Mouse (Mus musculus): ENCODE measurements around the gene Krt13. TPM values are rescaled to one million over a fixed set of nuclear protein-coding genes. Genes with fewer than 3 reads are reported as not detected.

Gene Krt13
- not detected in 2 replicates for total RNA-seq (2014; fragmentation: Nextera tagmentation)
- total RNA-seq (2017): 0.11 TPM in 1 of 2 replicates, not detected in the other
- polyA plus RNA-seq (2012): not detected in 2 replicates

DNA sequence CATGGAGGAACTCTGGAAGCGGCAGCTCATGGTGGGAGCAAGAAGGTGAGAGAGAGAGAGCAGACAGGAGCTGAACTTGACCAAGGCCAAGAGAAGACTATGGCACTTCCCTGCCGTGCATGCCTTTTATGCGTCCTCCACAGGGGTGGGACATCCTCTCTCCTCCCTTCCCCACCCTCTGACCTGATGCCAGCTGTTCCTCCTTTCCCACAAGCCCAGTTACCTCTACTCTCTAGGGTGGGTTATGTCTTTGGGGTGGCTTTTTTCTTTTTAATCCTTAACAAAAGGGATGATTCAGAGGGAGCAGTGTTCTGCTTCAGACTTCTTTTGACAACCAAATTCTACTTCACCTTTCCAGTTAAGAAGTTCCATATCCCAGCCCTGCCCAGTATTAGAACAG, at the start of gene Krt13:
Gene Krt13 (minus strand): TSS at position 101 of the 400 bp plus-strand sequence.
- Histone ChIP-seq H3K27me3 (ENCODE audit: insufficient read depth, low read length) (peaks cover 4% of the 10 kb centered on the region; the same call in 1 of the 2 replicates), H3K9me3 (replicated peaks) (peaks cover 81% of the 10 kb centered on the region), H3K4me3 (ENCODE audit: low read depth, low read length) (no peak within 1 kb of the TSS), H3K4me1 (ENCODE audit: insufficient read depth, low read depth, low read length) (no peaks in the 10 kb centered on the region), H3K36me3 (replicated peaks) (no peaks in the 10 kb centered on the region)
- TF ChIP-seq TAL1 (conservative IDR thresholded peaks at IDR 0.05; ENCODE audit: low read depth, low read length): no peak
- no peak for TF ChIP-seq GATA1 (IDR thresholded peaks at IDR 0.05; ENCODE audit: borderline replicate concordance, low read length)
- no peak for TF ChIP-seq GATA2 (IDR thresholded peaks at IDR 0.05; ENCODE audit: borderline replicate concordance, low read depth, low read length)
- no peak for TF ChIP-seq POLR2AphosphoS5 (IDR thresholded peaks at IDR 0.05; ENCODE audit: insufficient replicate concordance, low read depth, low read length)
- TF ChIP-seq CTCF (IDR thresholded peaks at IDR 0.05; ENCODE audit: low read depth, low read length): no peak
- DNase-seq (ENCODE audit: low spot score) (no peak), ATAC-seq (ENCODE audit: extremely low read depth, insufficient number of reproducible peaks, low FRiP score, poor library complexity, severe bottlenecking) (no peak)

DNA sequence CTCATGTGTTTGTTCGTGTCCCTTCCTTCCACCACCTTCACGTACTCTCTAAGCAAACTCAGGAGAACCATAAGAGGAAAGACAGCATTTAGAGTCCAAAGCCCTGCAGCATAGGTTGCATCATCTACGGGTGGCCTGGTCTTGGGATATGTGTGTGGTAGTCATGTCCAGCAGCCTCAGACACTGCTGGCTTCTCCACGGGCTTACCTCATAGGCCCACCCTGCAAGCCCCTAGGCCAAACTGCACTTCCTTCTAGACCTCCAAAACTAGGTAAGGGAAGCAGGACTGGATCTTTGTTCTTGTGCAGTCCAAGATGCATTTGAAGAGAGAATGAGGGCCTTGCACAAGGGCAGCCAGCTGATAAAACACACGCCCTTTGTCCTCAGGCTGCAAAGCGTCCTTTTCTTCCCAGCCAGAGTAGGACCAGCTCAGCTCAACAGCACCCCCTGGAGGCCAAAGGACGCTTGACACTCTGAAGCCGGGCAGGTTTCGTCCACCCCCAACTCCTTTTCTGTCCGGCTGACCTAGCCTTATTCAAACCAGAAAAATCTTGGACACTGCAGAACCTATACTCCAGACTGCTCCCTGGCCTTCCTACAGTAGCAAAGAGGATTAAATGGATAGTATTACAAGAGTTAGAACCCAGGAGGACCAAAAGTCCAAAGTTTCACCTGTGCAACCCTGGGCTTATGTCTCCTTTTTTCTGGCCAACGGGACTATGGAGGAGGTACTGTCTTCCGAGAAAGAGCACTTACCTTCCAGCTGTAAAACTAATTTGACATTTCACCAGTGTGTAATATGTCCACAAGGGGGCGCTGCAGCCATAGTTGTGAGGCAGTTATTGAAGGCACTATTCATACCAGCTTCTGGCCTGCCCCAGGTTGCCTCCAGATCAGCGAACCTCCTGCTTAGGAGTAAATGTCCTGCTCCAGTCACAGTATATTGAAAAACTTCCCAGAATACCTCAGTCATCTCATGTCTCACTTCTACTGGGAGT, 47.7 kb upstream of the Krt13 start:
- H3K36me3 ChIP-seq (replicated peaks): no peaks in the 10 kb centered on the region
- no peaks in the 10 kb centered on the region for H3K4me1 ChIP-seq (ENCODE audit: insufficient read depth, low read depth, low read length)
- no peaks in the 10 kb centered on the region for H3K27me3 ChIP-seq (ENCODE audit: insufficient read depth, low read length)
- H3K9me3 ChIP-seq (replicated peaks): peaks cover 70% of the 10 kb centered on the region
- TF ChIP-seq CTCF (IDR thresholded peaks at IDR 0.05; ENCODE audit: low read depth, low read length): no peak; the same call in 1 of the 2 replicates
- no peak for TF ChIP-seq GATA2 (IDR thresholded peaks at IDR 0.05; ENCODE audit: borderline replicate concordance, low read depth, low read length)
- no peak for TF ChIP-seq POLR2AphosphoS5 (IDR thresholded peaks at IDR 0.05; ENCODE audit: insufficient replicate concordance, low read depth, low read length)
- TF ChIP-seq GATA1 (IDR thresholded peaks at IDR 0.05; ENCODE audit: borderline replicate concordance, low read length): no peak
- no peak for TF ChIP-seq TAL1 (conservative IDR thresholded peaks at IDR 0.05; ENCODE audit: low read depth, low read length)
- ATAC-seq (ENCODE audit: extremely low read depth, insufficient number of reproducible peaks, low FRiP score, poor library complexity, severe bottlenecking) (no peak), DNase-seq (ENCODE audit: low spot score) (no peak)
- no peak overlapping the region for H3K4me3 ChIP-seq (ENCODE audit: low read depth, low read length)

- H3K27me3 ChIP-seq (ENCODE audit: insufficient read depth, low read length): no peaks in the 10 kb centered on the region
Measured at GRCm38 (mm10) chr11:100168071-100168470, 46.7 kb upstream of the Krt13 start.

GRCm38 (mm10) chr11:100164392-100164791, 43.0 kb upstream of the Krt13 start:
- Histone ChIP-seq H3K27me3 (ENCODE audit: insufficient read depth, low read length) (no peaks in the 10 kb centered on the region), H3K36me3 (replicated peaks) (no peaks in the 10 kb centered on the region), H3K4me3 (ENCODE audit: low read depth, low read length) (no peak overlapping the region), H3K4me1 (ENCODE audit: insufficient read depth, low read depth, low read length) (no peaks in the 10 kb centered on the region), H3K9me3 (replicated peaks) (peaks cover 74% of the 10 kb centered on the region)
- TF ChIP-seq CTCF (IDR thresholded peaks at IDR 0.05; ENCODE audit: low read depth, low read length): no peak
- no peak for TF ChIP-seq GATA2 (IDR thresholded peaks at IDR 0.05; ENCODE audit: borderline replicate concordance, low read depth, low read length)
- DNase-seq (ENCODE audit: low spot score): no peak
- ATAC-seq (ENCODE audit: extremely low read depth, insufficient number of reproducible peaks, low FRiP score, poor library complexity, severe bottlenecking): no peak

More at GRCm38 (mm10) chr11:100168071-100168470, 46.7 kb upstream of the Krt13 start:
- no peaks in the 10 kb centered on the region for H3K4me1 ChIP-seq (ENCODE audit: insufficient read depth, low read depth, low read length)
- DNase-seq (ENCODE audit: low spot score): no peak
- ATAC-seq (ENCODE audit: extremely low read depth, insufficient number of reproducible peaks, low FRiP score, poor library complexity, severe bottlenecking): no peak
- H3K4me3 ChIP-seq (ENCODE audit: low read depth, low read length): no peak overlapping the region
- TF ChIP-seq GATA2 (IDR thresholded peaks at IDR 0.05; ENCODE audit: borderline replicate concordance, low read depth, low read length): no peak
- TF ChIP-seq CTCF (IDR thresholded peaks at IDR 0.05; ENCODE audit: low read depth, low read length): no peak
- TF ChIP-seq TAL1 (conservative IDR thresholded peaks at IDR 0.05; ENCODE audit: low read depth, low read length): no peak
- TF ChIP-seq GATA1 (IDR thresholded peaks at IDR 0.05; ENCODE audit: borderline replicate concordance, low read length): no peak
- no peak for TF ChIP-seq POLR2AphosphoS5 (IDR thresholded peaks at IDR 0.05; ENCODE audit: insufficient replicate concordance, low read depth, low read length)
- H3K36me3 ChIP-seq (replicated peaks): no peaks in the 10 kb centered on the region
- H3K9me3 ChIP-seq (replicated peaks): peaks cover 77% of the 10 kb centered on the region

DNA sequence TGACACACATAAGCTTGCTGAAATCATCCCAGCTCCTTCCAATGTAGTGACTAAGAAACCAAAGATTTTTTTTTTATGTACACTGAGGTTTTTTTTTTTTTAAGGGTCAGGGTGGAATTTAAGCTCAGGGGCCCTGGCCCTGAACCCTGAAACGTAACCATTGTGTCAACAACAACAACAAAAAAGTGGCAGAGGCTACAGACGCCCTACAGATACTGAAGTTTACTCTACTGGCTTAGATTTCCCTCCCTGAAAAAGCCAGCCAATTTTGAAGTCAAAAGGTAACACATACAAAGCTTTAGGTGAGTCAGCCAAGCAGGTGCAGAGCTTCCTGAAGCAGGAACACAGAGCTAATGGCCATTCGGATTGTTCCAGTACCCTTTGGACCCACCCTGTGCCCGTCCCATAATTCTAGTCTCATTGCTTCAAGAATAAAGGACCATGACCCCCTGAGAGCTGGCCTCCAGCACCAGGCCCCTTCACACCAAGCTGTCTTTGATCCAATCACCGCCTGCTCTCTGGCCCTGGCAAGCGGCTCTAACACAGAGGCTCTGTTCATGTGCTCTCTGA, 36.6 kb upstream of the Krt13 start:
- peaks cover 59% of the 10 kb centered on the region for H3K9me3 ChIP-seq (replicated peaks)
- H3K27me3 ChIP-seq (ENCODE audit: insufficient read depth, low read length): no peaks in the 10 kb centered on the region
- H3K4me1 ChIP-seq (ENCODE audit: insufficient read depth, low read depth, low read length): no peaks in the 10 kb centered on the region
- H3K36me3 ChIP-seq (replicated peaks): no peaks in the 10 kb centered on the region
- TF ChIP-seq GATA2 (IDR thresholded peaks at IDR 0.05; ENCODE audit: borderline replicate concordance, low read depth, low read length): no peak
- no peak for TF ChIP-seq CTCF (IDR thresholded peaks at IDR 0.05; ENCODE audit: low read depth, low read length)
- ATAC-seq (ENCODE audit: extremely low read depth, insufficient number of reproducible peaks, low FRiP score, poor library complexity, severe bottlenecking): no peak
- no peak for DNase-seq (ENCODE audit: low spot score)
- no peak overlapping the region for H3K4me3 ChIP-seq (ENCODE audit: low read depth, low read length)

DNA sequence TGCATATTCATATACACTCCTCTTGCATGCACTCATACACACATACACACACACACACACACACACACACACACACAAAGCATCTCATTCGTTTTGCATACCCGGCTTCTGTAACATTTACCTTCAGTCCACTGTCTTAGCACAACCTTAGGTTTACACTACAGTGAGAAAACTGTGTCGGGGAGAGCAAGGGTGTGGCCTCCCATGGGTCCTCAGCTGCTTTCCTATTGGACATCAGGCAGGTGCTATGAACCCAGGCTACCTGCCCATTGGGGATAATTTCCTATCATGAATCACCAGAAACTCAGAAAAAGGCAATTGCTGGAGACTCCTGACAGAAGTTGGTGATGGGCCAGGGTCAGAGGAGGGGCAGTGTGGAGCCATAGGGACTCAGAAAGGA, 36.0 kb upstream of the Krt13 start:
- Histone ChIP-seq H3K9me3 (replicated peaks) (peaks cover 59% of the 10 kb centered on the region), H3K27me3 (ENCODE audit: insufficient read depth, low read length) (no peaks in the 10 kb centered on the region), H3K4me3 (ENCODE audit: low read depth, low read length) (no peak overlapping the region), H3K36me3 (replicated peaks) (no peaks in the 10 kb centered on the region), H3K4me1 (ENCODE audit: insufficient read depth, low read depth, low read length) (no peaks in the 10 kb centered on the region)
- TF ChIP-seq POLR2AphosphoS5 (IDR thresholded peaks at IDR 0.05; ENCODE audit: insufficient replicate concordance, low read depth, low read length) (no peak), GATA2 (IDR thresholded peaks at IDR 0.05; ENCODE audit: borderline replicate concordance, low read depth, low read length) (no peak), TAL1 (conservative IDR thresholded peaks at IDR 0.05; ENCODE audit: low read depth, low read length) (no peak), GATA1 (IDR thresholded peaks at IDR 0.05; ENCODE audit: borderline replicate concordance, low read length) (no peak), CTCF (IDR thresholded peaks at IDR 0.05; ENCODE audit: low read depth, low read length) (no peak)
- ATAC-seq (ENCODE audit: extremely low read depth, insufficient number of reproducible peaks, low FRiP score, poor library complexity, severe bottlenecking) (no peak), DNase-seq (ENCODE audit: low spot score) (no peak)
